Mouse (Mus musculus) adrenal gland, adult 8-10 months (tissue): ENCODE measurements around the gene Phf21a. TPM values are rescaled to one million over a fixed set of nuclear protein-coding genes. Genes with fewer than 3 reads are reported as not detected.
"Not testable (repeated sequence)": the region's sequence is repeated elsewhere in the genome, so short reads cannot be mapped to it uniquely, and the experiment has no call there.

Source experiments
- DNase-seq: peaks from one replicate; pipeline ENCODE4 v3.0.0; 2022
- total RNA-seq, 4 experiments: library from RNA; stranded (reverse); gene quantifications; 2 replicates each; pipeline ENCODE4 v1.2.4; 2022

Phf21a gene
- total RNA-seq, 4 experiments from 2014 or later: 65.0 to 107 (median 75.6) TPM

- DNase-seq: no peak
Measured at GRCm38 (mm10) chr2:92082196-92082595, 10.7 kb upstream of the Phf21a start.

DNA sequence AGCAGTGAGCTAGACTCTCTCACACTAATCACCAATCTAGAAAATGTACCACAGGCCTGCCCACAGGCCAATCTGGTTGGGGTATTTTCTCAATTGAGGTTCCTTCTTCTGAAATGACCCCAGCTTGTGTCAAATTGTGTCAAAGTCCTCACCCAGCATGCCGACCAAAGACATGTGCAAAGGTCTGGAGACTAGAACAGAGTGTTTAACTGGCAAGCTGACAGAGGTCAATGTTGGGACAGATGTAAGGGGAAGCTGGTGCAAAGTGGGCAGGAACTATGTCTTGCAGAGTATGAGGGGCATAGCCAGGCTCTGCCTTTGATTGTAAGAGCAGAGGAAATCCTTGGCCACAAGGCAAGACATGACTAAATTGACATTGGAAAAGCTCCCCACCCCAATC is 7.2 kb upstream of the Phf21a start:
- DNase-seq: no peak

DNA sequence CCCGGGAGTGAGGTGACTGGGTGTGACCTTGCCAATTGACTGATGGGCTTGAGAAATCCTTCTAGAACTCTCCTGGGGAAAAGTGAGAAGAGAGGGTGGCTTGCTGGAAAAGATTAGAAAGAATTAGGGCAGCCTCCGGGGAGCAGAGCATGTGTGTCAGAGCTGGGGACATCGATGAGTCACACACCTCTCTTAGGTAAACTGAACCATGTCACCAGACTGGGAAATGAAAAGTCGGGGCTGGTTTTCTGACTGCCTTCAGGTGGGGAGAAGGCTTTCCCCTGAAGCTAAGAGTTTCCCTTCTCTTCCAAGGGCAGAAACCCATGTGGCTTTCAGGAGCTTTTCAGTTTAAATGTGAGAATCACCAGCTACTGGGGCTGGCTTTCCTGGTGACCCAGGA is 5.9 kb upstream of the Phf21a start:
- no peak for DNase-seq

DNA sequence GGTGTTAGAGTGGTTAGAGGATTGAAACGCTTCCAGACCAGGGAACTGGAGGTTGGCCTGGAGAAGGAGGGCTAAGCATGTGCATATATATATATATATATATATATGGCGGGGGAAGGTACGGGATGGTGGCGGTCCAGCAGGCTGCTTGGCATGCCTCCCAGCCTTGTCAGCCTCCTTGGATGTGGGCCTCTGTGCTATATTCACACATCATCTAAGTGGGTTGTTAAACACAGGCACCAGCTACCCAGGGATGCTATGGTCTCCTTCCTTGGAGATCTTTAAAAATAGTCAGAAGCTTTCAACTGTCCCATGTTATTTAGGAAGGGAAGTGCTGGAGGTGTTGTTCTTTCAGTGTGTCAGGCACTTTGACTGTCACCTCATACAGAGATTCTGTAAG is 3.1 kb upstream of the Phf21a start:
- no peak for DNase-seq

- DNase-seq: not testable (repeated sequence)
Measured at GRCm38 (mm10) chr2:92093503-92093902, 586 bp downstream of the Phf21a start.

- DNase-seq: no peak
Measured at GRCm38 (mm10) chr2:92094078-92094477, 1.2 kb downstream of the Phf21a start.

DNA sequence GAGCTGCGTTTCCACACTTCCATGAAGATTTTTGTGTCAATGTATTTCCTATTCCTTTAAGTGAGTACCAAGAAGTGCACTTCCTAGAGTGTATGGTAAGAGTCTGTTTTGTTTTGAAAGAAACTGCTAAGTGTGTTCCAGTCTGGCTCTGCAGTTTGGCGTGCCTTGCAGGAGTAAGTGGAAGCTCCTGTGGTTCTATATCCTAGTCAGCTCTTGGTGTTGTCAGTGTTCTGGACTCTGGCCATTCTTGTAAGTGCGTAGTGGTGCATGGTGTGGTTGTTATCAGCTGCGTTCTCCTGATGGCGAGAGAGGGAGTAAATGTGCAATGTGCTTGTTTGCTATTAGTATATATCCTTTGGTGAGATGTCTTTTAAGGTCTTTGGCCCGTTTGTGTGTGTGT is 7.9 kb downstream of the Phf21a start:
- DNase-seq: no peak

- DNase-seq: no peak
Measured at GRCm38 (mm10) chr2:92124523-92124922, 31.6 kb downstream of the Phf21a start.

GRCm38 (mm10) chr2:92125330-92125729 is 32.4 kb downstream of the Phf21a start:
- DNase-seq: no peak

DNA sequence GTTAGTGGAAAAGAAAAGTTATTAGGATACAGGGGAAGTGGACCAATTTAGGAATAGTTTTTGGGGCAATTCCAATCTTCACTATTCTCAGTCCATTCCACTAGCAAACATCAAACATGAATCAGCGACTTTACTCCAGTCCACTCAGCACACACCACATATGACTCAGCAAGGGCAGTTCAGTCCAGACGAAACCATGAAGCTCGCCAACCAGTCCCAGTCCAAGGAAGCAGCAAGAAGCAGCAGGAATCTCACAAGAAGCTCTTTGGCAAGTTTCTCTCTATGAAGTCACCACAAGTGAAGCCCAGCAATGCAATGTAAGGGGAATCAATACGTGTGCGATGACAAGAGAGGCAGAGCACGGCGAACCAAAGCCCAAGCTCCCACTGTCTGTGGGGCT is 37.2 kb downstream of the Phf21a start:
- DNase-seq: no peak

- DNase-seq: no peak
Measured at GRCm38 (mm10) chr2:92138736-92139135, 45.8 kb downstream of the Phf21a start.

DNA sequence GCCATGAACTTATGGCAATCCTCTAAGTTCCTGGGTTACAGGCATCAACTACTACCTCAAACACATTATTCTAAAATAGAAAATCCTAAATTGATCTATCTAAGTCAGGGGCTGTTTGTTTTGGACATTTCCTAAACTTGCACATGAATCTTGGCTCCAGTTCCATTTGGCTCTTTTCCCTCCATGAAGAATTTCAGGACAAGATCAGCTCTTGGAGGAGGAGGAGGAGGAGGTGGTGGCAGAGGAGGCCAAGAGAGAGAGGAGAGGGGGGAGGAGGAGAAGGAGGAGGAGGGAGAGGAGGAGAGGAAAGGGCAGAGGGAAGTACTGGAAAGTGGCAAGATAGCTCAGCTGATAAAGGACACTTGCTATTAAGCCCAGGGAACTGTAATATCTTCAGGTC is 46.4 kb downstream of the Phf21a start:
- DNase-seq: no peak

DNA sequence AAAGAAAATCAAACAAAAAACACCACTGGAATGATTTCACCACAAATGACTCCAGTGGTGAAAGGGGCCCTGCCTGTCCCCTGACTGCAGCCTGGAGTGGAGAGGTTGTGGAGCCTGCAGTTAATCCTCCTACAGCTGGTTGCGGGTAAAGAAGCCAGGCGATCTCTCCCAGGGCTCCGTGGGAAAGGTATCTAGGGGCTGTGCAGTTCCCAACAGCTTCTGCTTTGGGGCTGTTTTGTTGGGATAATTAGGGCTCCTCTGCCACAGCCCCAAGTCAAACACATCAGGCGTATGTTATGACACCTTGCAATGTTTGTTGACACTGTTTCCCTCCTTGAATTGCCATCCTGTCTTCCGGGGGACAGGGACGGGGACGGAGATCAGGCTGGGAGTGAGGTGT is 47.5 kb downstream of the Phf21a start:
- no peak for DNase-seq

GRCm38 (mm10) chr2:92141073-92141472 is 48.2 kb downstream of the Phf21a start:
- DNase-seq: no peak

GRCm38 (mm10) chr2:92143932-92144331 is 51.0 kb downstream of the Phf21a start:
- no peak for DNase-seq

DNA sequence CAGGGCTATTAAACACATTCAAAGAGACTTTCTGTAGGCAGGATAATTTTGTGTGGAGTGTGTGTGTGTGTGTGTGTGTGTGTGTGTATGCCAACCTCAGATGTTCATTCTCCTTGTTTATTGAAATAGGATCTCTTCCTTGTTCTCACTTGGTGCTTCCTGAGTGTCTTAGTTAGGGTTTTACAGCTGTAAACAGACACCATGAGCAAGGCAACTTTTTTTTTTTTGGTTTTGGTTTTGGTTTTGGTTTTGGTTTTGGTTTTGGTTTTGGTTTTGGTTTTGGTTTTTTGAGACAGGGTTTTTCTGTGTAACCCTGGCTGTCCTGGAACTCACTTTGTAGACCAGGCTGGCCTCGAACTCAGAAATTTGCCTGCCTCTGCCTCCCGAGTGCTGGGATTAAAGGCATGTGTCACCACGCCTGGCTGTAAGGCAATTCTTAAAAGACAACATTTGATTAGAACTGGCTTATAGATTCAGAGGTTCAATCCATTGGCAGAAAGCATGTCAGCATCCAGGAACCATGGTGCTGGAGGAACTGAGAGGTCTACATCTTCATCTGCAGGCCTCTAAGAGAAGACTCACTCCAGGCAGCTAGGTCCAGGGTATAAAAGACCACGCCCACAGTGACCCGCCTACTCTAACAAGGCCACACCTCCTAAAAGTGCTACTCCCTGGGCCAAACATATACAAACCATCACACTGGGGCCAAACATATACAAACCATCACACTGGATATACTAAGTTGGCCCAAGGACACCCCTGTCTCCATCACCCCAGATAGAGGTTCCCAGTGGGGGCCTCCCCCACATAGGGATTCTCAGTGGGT is 55.2 kb downstream of the Phf21a start:
- not testable (repeated sequence) for DNase-seq

- DNase-seq: no peak
Measured at GRCm38 (mm10) chr2:92164291-92164690, 71.4 kb downstream of the Phf21a start.

- DNase-seq: no peak
Measured at GRCm38 (mm10) chr2:92166950-92167349, 74.0 kb downstream of the Phf21a start.

GRCm38 (mm10) chr2:92171046-92171643 is 78.2 kb downstream of the Phf21a start:
- no peak for DNase-seq

DNA sequence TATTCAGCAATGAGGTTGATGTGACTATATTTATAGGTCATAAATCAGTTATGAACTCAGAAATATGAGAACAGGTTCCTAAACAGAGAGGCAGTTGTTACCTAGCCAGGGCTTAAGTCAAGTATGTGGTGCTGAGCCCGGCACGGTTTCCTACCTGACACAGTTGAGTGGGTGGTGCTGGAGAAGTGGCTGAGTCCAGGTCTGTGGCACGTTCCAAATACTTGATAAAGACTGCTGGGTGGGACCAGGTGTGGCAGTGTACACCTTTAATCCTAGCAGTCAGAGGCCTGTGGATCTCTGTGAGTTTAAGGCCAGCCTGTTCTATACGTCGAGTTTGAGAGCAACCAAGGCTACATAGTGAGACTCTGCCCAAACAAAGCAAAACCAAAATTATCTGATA is 79.4 kb downstream of the Phf21a start:
- no peak for DNase-seq

- DNase-seq: no peak
Measured at GRCm38 (mm10) chr2:92173186-92173585, 80.3 kb downstream of the Phf21a start.

GRCm38 (mm10) chr2:92174265-92174664 is 81.3 kb downstream of the Phf21a start:
- no peak for DNase-seq

- DNase-seq: no peak
Measured at GRCm38 (mm10) chr2:92175002-92175401, 82.1 kb downstream of the Phf21a start.

DNA sequence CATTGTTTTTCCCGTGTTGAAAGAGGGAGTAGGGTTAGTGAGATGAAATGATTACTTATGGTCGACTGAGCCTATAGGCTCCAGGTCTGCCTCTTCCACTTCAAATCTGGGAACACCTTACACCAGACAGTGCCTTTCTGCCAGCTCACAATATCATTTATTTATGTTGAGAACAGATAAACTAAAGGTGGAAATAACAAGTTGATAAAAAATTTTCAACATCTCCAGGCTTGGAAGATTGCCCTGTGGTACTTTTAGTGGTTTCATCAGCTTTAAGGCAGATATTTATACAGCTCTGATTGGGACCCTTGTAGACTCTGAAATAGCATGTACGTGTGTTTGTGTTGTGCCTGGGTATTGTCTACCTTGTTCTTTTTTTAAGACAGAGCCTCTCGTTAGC is 83.4 kb downstream of the Phf21a start:
- DNase-seq: no peak
